ENCODE assay signal across 28 mouse cellular contexts in genomic region chr5:90373708-90374107, GRCm38 (mm10).
"Had no signal": no experiment of that assay in that cellular context is flagged by ENCODE, and none has a peak within 500 bp of the region (broad histone marks: within the 10 kb centered on the region; RNA-seq: fewer than 3 reads in every experiment).

No protein-coding gene starts in this region.

- H3K9ac ChIP-seq: embryonic facial prominence, embryonic 12.5 days; embryonic facial prominence, embryonic 13.5 days; embryonic facial prominence, embryonic 15.5 days; forebrain, embryonic 12.5 days; forebrain, embryonic 13.5 days; forebrain, embryonic 15.5 days; forebrain, postnatal 0 days had no signal

- H3K9me3 ChIP-seq: embryonic facial prominence, embryonic 10.5 days; embryonic facial prominence, embryonic 12.5 days; embryonic facial prominence, embryonic 13.5 days; embryonic facial prominence, embryonic 15.5 days; forebrain, embryonic 10.5 days; forebrain, embryonic 12.5 days; forebrain, embryonic 15.5 days had no signal

- ATAC-seq: forebrain, embryonic 13.5 days; forebrain, embryonic 14.5 days; forebrain, embryonic 15.5 days; forebrain, embryonic 16.5 days; forebrain, postnatal 0 days had no signal

- H3K4me2 ChIP-seq: embryonic facial prominence, embryonic 12.5 days; embryonic facial prominence, embryonic 13.5 days; embryonic facial prominence, embryonic 15.5 days; forebrain, embryonic 12.5 days; forebrain, embryonic 13.5 days; forebrain, embryonic 15.5 days had no signal

- H3K4me3 ChIP-seq: embryonic facial prominence, embryonic 10.5 days; embryonic facial prominence, embryonic 12.5 days; embryonic facial prominence, embryonic 13.5 days; embryonic facial prominence, embryonic 15.5 days; erythroblast, embryonic 14.5 days; forebrain, embryonic 10.5 days; forebrain, embryonic 12.5 days; forebrain, embryonic 13.5 days; forebrain, embryonic 15.5 days; gastrocnemius, adult 2 months had no signal

- H3K36me3 ChIP-seq: embryonic facial prominence, embryonic 10.5 days; embryonic facial prominence, embryonic 12.5 days; embryonic facial prominence, embryonic 13.5 days; embryonic facial prominence, embryonic 15.5 days; forebrain, embryonic 10.5 days; forebrain, embryonic 12.5 days; forebrain, embryonic 15.5 days had no signal

- DNase-seq: cerebellum, adult 18-20 months; cerebellum, adult 2 months; cerebellum, adult 8-10 months; cerebellum, adult 9-10 months; cerebellum, adult 9-11 months; cerebellum, postnatal 10 days; cerebellum, postnatal 14 days; cerebellum, postnatal 25 days; cerebellum, postnatal 36 days; embryo, embryonic 11 days; forebrain, postnatal 0 days; gastrocnemius, adult 2 months; gastrocnemius, postnatal 10 days; gastrocnemius, postnatal 14 days; gastrocnemius, postnatal 25 days; gastrocnemius, postnatal 36 days; heart, adult 11 months had no signal

- H3K27me3 ChIP-seq: embryonic facial prominence, embryonic 12.5 days; embryonic facial prominence, embryonic 13.5 days; embryonic facial prominence, embryonic 15.5 days; forebrain, embryonic 12.5 days; forebrain, embryonic 13.5 days; forebrain, embryonic 15.5 days had no signal

- H3K27ac ChIP-seq: embryonic facial prominence, embryonic 10.5 days; embryonic facial prominence, embryonic 12.5 days; embryonic facial prominence, embryonic 13.5 days; embryonic facial prominence, embryonic 15.5 days; forebrain, embryonic 10.5 days; forebrain, embryonic 12.5 days; forebrain, embryonic 13.5 days; forebrain, embryonic 15.5 days; gastrocnemius, adult 2 months had no signal

- H3K4me1 ChIP-seq: embryonic facial prominence, embryonic 10.5 days; embryonic facial prominence, embryonic 12.5 days; embryonic facial prominence, embryonic 13.5 days; embryonic facial prominence, embryonic 15.5 days; forebrain, embryonic 10.5 days; forebrain, embryonic 12.5 days; forebrain, embryonic 13.5 days; forebrain, embryonic 15.5 days had no signal
